Mouse (Mus musculus): ENCODE measurements around the gene Cep57. TPM values are rescaled to one million over a fixed set of nuclear protein-coding genes. Genes with fewer than 3 reads are reported as not detected.

The Cep57 gene
- polyA plus RNA-seq, 1 experiment from 2014 or later = 21.3 TPM

DNA sequence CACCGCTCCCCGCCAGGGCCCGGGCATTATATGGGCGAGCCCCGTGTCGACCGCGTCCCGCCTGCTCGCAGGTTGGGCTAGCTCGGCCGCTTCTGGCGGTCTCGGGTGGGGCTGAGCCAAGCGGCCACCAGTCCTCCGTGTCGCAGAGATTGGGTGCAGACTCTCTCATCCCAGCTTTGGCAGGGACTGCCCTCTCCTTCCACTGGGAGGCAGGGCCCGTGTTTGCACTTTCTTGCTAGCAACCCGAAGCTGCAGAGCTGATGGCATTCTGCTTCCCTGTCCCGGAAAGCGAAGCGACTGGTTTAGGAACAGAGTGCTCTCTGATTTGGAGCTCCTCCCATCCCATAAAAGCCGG, 1.2 kb upstream of the Cep57 start:
- TF ChIP-seq EP300 (IDR thresholded peaks at IDR 0.05; ENCODE audit: low read depth) (no peak), CTCF (IDR thresholded peaks at IDR 0.05; ENCODE audit: low read depth) (0 out of 2 replicates have a peak, but pooled peaks have one; percentile 11)
- Histone ChIP-seq H3K27ac (ENCODE audit: low read depth) (peak overlapping the region; percentile 99), H3K9ac (replicated peaks) (peak overlapping the region; percentile 93), H3K4me1 (ENCODE audit: insufficient read depth) (peaks cover 21% of the 10 kb centered on the region), H3K36me3 (replicated peaks; ENCODE audit: insufficient read depth, low read length) (peaks cover 22% of the 10 kb centered on the region), H3K4me2 (ENCODE audit: low read depth, low read length) (peak overlapping the region; percentile 88), H3K9me3 (ENCODE audit: low read length) (no peaks in the 10 kb centered on the region), H3K4me3 (ENCODE audit: low read depth, low read length) (peak overlapping the region; percentile 72), H3K27me3 (ENCODE audit: insufficient read depth, low read length) (no peaks in the 10 kb centered on the region)
- ATAC-seq (peak; percentile 9), DNase-seq (no peak)
- WGBS (ENCODE audit: insufficient replicate concordance) = under 1% methylated on average over 23 of the region's 23 CpGs

DNA sequence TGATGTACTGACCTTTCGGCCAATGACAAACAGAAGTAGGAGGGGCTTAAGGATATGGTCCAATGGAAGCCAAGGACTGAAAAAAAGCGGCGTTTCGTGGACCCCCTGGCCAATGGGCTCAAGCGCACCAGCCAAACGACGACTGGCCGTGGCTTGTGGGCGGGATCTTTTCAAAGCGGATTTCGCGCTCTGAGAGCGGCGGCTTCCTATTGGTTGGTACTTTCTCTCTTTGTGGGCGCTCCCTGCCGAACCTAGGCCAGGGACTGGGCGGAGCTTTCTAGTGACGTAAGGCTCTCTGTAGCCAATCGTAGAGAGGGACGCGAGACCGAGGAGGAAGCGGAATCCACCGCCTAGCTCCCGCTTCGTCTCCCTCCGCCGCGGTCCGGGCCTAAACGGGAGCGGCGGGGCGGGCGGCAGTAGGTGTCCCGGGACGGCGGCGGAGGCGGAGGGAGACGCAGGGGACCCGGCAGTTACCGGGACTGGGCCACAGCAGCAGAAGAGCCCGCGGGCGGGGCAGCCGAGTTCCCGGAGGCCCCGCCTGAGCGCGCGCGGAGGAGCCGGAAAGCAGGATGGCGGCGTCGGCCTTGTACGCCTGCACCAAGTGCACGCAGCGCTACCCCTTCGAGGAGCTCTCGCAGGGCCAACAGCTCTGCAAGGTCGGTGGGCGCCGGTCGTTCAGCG, 639 bp upstream of the Cep57 start, which contains the start of gene Fam76b:
TSS of gene Fam76b (plus strand) at position 311 of the 681 bp plus-strand sequence.
- Histone ChIP-seq H3K27me3 (ENCODE audit: insufficient read depth, low read length) (no peaks in the 10 kb centered on the region), H3K4me3 (ENCODE audit: low read depth, low read length) (peak within 1 kb of the TSS; percentile 72), H3K9me3 (ENCODE audit: low read length) (no peaks in the 10 kb centered on the region), H3K4me1 (ENCODE audit: insufficient read depth) (peaks cover 21% of the 10 kb centered on the region), H3K36me3 (replicated peaks; ENCODE audit: insufficient read depth, low read length) (peaks cover 20% of the 10 kb centered on the region), H3K4me2 (ENCODE audit: low read depth, low read length) (peak within 1 kb of the TSS; percentile 88), H3K9ac (replicated peaks) (peak within 1 kb of the TSS; percentile 93), H3K27ac (ENCODE audit: low read depth) (peak within 1 kb of the TSS; percentile 99)
- DNase-seq (peak; percentile 99), ATAC-seq (peak; percentile 88)
- TF ChIP-seq CTCF (IDR thresholded peaks at IDR 0.05; ENCODE audit: low read depth) (no peak), EP300 (IDR thresholded peaks at IDR 0.05; ENCODE audit: low read depth) (peak; percentile 64; the same call in 1 of the 2 replicates)
- WGBS (ENCODE audit: insufficient replicate concordance) = under 1% methylated on average over 67 of the region's 67 CpGs

DNA sequence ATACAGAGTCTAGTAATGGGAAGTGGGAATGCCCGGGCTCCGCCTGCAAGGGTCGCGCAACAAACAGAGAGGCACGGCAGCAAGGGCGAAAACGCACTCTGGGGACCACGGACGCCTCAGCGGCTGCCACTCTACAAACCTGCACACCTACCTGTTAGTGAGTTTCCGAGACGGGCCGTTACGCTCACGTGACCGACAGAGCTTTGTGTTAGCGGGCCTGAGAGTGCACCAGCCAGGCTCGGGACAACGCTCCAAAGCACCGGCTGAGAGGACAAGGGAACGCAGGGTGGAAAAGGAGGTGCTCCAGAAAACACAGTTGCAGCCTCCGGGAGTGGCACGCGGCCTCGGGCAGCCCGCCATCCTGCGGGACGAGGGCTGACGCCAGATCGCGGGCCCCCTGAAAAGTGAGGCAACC, 509 bp downstream of the Cep57 start:
- H3K4me1 ChIP-seq (ENCODE audit: insufficient read depth) = peaks cover 21% of the 10 kb centered on the region
- H3K36me3 ChIP-seq (replicated peaks; ENCODE audit: insufficient read depth, low read length) = peaks cover 12% of the 10 kb centered on the region
- H3K4me3 ChIP-seq (ENCODE audit: low read depth, low read length) = peak overlapping the region; percentile 72
- ATAC-seq = peak; percentile 10
- no peak for TF ChIP-seq CTCF (IDR thresholded peaks at IDR 0.05; ENCODE audit: low read depth)
- no peak for TF ChIP-seq EP300 (IDR thresholded peaks at IDR 0.05; ENCODE audit: low read depth)
- peak overlapping the region; percentile 85 for H3K9ac ChIP-seq (replicated peaks)
- H3K4me2 ChIP-seq (ENCODE audit: low read depth, low read length) = peak overlapping the region; percentile 71
- peak overlapping the region; percentile 93 for H3K27ac ChIP-seq (ENCODE audit: low read depth)
- H3K27me3 ChIP-seq (ENCODE audit: insufficient read depth, low read length) = no peaks in the 10 kb centered on the region
- WGBS (ENCODE audit: insufficient replicate concordance) = 0% methylated on average over 29 of the region's 31 CpGs
- DNase-seq = peak; percentile 75
- no peaks in the 10 kb centered on the region for H3K9me3 ChIP-seq (ENCODE audit: low read length)

DNA sequence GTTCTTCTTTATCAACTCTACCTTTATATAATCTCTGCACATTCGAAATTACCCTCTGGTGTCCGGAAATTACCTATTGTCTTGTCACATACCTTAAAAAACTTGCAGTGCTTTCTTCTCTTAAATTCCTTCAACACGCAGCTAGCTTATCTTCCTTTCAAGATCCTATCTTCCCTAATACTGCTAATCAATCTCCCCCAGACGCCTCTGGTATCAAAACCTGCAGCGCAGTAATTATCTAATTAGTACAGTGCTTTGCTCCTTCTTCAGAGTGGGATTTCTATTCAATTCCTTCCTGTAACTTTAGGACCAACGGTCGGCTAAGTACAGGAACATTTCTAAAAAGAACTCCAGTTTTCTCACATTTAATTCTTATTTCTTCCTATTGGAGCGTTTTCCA, 1.0 kb downstream of the Cep57 start:
- Histone ChIP-seq H3K27me3 (ENCODE audit: insufficient read depth, low read length) (no peaks in the 10 kb centered on the region), H3K4me1 (ENCODE audit: insufficient read depth) (peaks cover 21% of the 10 kb centered on the region), H3K27ac (ENCODE audit: low read depth) (peak overlapping the region; percentile 93), H3K4me3 (ENCODE audit: low read depth, low read length) (peak overlapping the region; percentile 72), H3K9me3 (ENCODE audit: low read length) (no peaks in the 10 kb centered on the region), H3K9ac (replicated peaks) (peak overlapping the region; percentile 85), H3K4me2 (ENCODE audit: low read depth, low read length) (peak overlapping the region; percentile 71), H3K36me3 (replicated peaks; ENCODE audit: insufficient read depth, low read length) (peaks cover 12% of the 10 kb centered on the region)
- no peak for ATAC-seq
- WGBS (ENCODE audit: insufficient replicate concordance) = 2% methylated on average over 8 of the region's 8 CpGs
- DNase-seq = no peak
- TF ChIP-seq EP300 (IDR thresholded peaks at IDR 0.05; ENCODE audit: low read depth) (peak; percentile 89), CTCF (IDR thresholded peaks at IDR 0.05; ENCODE audit: low read depth) (no peak)

DNA sequence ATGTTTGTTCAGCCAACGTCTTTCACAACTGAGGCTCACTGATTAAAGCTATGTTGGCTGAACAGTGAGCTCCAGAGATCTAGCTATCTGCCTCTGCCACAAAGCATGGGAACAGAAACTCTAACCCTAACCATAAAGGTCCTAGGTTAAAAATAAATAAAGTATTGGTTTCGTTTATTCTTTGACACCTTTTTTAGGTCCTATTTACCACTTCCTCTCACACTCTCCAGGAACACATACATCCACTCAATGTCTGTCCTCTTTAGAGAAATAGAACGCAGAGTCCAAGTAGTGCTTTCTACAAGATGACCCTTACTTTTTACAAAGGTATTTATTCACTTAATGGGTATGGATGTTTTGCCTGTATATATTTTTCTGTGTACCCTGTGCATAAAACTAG, 6.1 kb downstream of the Cep57 start:
- H3K9ac ChIP-seq (replicated peaks) = no peak overlapping the region
- H3K36me3 ChIP-seq (replicated peaks; ENCODE audit: insufficient read depth, low read length) = peaks cover 53% of the 10 kb centered on the region
- no peak overlapping the region for H3K4me3 ChIP-seq (ENCODE audit: low read depth, low read length)
- H3K27ac ChIP-seq (ENCODE audit: low read depth) = no peak overlapping the region
- H3K9me3 ChIP-seq (ENCODE audit: low read length) = no peaks in the 10 kb centered on the region
- DNase-seq (no peak), ATAC-seq (no peak)
- peaks cover 12% of the 10 kb centered on the region for H3K4me1 ChIP-seq (ENCODE audit: insufficient read depth)
- no peaks in the 10 kb centered on the region for H3K27me3 ChIP-seq (ENCODE audit: insufficient read depth, low read length)
- 78% methylated on average over 3 of the region's 3 CpGs for WGBS (ENCODE audit: insufficient replicate concordance)
- TF ChIP-seq EP300 (IDR thresholded peaks at IDR 0.05; ENCODE audit: low read depth) (no peak), CTCF (IDR thresholded peaks at IDR 0.05; ENCODE audit: low read depth) (no peak)
- H3K4me2 ChIP-seq (ENCODE audit: low read depth, low read length) = no peak overlapping the region

DNA sequence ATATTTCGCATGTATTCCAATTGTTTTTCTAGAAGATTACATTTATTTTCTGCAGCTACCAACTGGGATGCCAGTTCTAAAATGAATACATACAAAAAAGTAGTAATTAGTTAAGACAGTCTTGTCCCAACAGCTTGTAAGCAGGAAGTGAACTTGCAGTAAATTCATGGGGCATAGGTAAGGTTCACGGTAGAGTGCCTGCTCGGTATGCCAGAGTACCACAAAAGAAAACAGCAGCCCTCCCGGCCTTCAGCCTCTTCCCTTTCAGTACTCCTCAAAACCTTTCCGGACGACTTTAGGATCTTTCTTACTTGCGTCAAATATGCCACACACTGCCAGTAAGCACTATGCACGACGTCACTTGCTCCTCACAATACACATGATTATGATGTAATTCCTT, 8.5 kb downstream of the Cep57 start:
- H3K4me2 ChIP-seq (ENCODE audit: low read depth, low read length) = no peak overlapping the region
- 92% methylated on average over 9 of the region's 9 CpGs for WGBS (ENCODE audit: insufficient replicate concordance)
- TF ChIP-seq EP300 (IDR thresholded peaks at IDR 0.05; ENCODE audit: low read depth) (no peak), CTCF (IDR thresholded peaks at IDR 0.05; ENCODE audit: low read depth) (no peak)
- H3K4me1 ChIP-seq (ENCODE audit: insufficient read depth) = no peaks in the 10 kb centered on the region
- H3K36me3 ChIP-seq (replicated peaks; ENCODE audit: insufficient read depth, low read length) = peaks cover 73% of the 10 kb centered on the region
- H3K9ac ChIP-seq (replicated peaks) = no peak overlapping the region
- ATAC-seq (no peak), DNase-seq (no peak)
- no peak overlapping the region for H3K27ac ChIP-seq (ENCODE audit: low read depth)
- no peaks in the 10 kb centered on the region for H3K9me3 ChIP-seq (ENCODE audit: low read length)
- H3K27me3 ChIP-seq (ENCODE audit: insufficient read depth, low read length) = no peaks in the 10 kb centered on the region
- no peak overlapping the region for H3K4me3 ChIP-seq (ENCODE audit: low read depth, low read length)

Data from liver, postnatal 0 days (tissue).